Mouse (Mus musculus): ENCODE measurements at regions not wholly inside any gene's neighbourhood (a gene's known extent, or its start where the extent isn't known, plus 50 kb on each side); places are given as distances from the start of the nearest gene placed in this dataset.

DNA sequence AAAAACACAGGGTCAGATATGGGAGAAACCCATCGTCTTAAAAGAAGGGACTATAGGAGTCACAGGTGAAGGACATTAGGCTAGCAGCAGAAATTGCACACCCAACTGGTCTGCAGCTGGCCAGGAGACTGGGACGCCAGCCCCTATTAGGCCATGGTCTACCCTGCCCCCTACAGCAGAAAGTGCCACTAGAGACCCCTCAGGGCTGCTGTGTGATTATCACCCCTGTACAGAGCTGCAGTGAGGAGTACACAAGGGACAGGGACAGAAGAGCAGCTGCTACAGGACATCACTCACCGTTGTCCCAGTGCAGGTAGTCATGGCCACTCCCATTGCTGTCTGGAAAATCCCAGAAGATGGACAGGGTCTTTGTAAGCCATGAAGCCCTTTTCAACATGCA lies 157.9 kb upstream of the Agap1 start:
- no peak for DNase-seq

DNA sequence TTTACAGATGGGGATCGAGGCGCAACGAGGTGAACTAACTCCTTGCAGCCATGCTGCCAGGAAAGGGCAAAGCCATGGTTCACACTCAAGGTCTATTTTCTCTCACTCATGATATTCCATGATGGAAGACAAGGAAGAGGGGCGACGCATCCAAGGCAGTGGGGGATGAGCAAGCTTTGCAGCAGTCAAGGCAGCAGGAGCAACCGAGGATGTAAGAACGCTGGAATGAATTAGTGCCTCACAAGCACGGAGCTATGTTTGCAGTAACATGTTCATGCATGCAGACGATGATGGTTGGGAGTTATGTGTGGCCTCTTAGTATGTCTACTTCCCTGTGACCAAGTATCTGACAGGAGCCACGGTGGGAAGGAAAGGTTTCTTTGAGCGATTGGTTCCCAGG lies 156.8 kb upstream of the Agap1 start:
- DNase-seq: no peak

DNA sequence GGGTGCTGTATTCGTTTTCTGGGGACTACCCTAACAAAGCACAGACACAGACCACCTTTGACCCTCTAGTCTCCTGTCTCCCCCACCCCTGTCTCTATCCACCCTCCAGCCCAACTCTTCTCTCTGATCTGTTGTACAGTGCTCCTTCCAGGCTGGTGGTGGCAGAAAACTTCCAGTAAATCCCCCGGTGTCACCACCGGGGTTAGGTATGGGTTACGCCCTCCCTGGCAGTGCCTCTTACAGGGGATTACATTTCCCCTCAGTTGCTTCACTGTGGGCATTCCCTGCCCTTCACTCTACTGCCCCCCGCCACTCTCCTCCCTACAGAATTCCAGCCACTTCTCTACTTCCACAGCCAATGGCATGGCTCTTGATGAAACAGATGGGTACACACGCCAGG lies 153.5 kb upstream of the Agap1 start:
- no peak for DNase-seq

DNA sequence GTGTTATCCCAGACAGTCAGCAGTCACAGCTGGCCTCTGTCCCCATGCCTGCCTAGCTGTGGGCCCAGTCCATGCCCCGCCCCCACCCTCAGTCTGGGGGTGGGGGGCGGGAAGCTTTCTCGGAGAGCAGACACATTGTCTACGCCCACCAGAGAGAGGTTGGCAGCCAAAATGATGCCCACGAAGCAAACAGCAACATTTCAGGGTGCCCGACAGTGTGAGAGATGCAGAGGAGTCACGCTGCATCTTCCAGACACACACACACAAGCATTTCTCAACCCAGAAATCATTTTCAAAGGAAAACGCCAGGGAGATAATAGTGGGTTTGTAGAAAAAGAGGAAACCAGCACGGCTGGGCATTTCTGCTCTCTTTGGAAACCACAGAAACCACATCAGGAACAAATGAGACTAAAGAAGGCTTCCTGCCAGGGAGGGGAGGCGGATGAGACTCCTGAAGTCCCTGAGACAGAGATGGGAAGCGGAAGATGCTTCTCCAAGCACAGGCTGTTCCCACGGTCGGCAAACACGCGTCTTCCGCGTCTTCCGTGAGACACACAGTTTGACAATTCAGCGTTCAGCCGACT lies 152.1 kb upstream of the Agap1 start:
- DNase-seq: peak; percentile 43 to 61

- DNase-seq: no peak
These were observed 149.4 kb upstream of the Agap1 start for GRCm38 (mm10) chr1:89305171-89305570.

- DNase-seq: peak; percentile 87 to 88
These were observed 145.8 kb upstream of the Agap1 start for GRCm38 (mm10) chr1:89308788-89309187.

DNA sequence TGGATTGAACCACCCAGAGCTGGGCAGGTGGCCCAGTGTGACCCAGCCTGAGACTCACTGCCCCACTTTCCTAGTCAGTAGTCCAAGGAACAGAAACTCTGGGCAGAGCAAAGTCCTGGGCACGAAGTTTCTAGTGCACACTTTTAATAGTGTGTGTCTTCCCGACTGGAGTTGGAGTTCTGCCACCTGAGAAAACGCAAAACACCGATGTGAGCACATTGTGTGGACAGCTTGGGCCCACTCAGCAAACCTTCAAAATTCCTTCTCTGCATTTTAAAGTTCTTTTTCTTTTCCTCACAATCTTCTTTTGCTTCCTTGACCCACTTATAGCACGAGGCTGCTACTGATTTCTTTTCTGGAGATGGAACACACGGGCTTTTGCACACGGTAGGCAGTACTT lies 141.5 kb upstream of the Agap1 start:
- DNase-seq: no peak

DNA sequence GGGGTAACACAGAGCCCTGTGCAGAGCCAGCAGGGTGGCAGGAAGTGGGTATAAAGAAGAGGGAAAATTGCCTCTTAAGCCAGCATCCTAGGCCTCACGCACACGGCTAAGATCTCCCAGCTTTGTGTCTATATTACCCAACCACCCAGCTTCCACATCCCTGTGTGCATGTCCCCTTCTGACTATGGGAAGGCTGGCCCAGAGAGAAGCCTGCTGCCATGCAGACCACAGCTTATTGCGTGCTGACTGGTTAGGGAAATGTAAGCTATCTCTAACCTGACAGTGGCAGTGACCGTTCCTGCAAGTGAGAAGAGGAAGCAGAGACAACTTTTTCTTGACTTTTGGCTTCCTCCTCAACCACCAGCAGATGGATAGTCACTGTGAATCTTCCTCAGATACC lies 136.7 kb upstream of the Agap1 start:
- no peak for DNase-seq

DNA sequence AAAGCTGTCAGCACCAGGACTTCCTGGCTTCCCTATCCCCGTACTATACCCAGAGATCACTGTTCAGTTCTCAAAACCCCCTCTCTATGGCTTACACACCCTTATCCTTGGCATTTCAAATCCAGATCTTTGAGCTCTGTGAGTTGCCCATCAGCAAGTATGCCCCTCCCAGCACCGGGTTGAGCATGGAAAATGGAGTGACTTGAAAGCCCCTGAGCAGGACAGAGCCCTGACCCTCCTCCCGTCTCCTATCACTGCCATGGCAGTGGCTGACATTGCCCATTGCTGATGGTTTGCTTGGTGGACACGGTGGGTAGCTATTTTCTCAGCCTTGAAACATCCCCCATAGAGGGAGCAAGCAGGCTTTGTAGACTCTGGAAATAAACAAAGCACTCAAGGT lies 135.9 kb upstream of the Agap1 start:
- DNase-seq: no peak

GRCm38 (mm10) chr1:89322621-89323020 lies 132.0 kb upstream of the Agap1 start:
- no peak for DNase-seq

- peak; percentile 71 to 74 for DNase-seq
These were observed 131.5 kb upstream of the Agap1 start for GRCm38 (mm10) chr1:89323091-89323490.

DNA sequence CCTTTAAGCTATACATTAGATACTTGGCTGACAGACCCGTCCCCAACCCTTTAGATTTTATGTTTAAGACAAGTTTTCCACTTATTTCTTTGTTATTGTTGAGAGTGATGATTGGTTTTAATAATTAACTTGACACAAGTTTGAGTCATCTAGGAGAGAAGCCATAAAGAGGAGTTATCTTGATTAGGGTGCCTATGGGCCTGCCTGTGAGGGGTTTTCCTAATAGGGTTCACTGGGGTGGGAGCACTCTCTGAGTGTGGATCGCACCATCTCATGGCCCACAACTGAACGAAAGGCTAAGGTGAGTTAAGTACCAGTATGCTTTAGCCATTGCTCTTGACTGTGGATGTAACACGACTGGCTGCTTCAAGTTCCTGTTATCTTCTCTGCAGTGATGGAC lies 123.3 kb upstream of the Agap1 start:
- no peak for DNase-seq

GRCm38 (mm10) chr1:89332676-89333075 lies 121.9 kb upstream of the Agap1 start:
- no peak for DNase-seq

DNA sequence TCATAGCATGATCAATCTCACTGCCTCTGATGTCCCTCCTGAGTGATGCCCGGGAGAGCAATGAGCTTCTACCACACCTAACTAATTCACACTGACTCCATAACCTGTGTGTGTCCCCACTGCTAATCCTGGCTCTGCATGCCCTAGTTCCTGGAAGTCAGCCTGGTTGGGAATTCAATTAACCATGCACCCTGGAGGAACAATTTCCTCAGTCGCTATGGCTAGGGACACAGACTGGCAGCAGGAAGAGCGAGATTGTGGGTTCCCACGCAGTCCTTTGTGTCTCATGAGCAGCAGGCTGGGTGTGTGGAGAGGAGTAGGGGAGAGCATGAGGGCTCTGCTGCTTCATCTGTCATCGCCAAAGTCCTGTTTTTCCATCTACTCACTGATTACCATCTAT lies 116.7 kb upstream of the Agap1 start:
- no peak for DNase-seq

DNA sequence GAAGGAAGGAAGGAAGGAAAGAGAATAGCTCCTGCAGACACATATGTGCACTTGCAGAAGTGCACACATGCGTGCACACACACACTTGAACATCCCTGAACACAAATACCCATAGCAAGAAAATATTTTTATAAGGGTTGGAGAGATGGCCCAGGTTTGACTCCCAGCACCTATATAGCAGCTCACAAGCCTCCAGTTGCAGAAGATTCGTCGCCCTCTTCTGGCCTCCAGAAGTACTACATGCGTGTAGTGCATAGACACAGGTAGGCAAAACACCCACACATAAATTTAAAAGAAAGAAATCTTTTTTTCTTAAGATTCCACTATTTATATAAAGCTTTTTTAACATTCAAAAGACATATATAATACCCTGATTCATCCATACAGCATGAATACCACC lies 111.8 kb upstream of the Agap1 start:
- DNase-seq: peak; percentile 34 to 38

DNA sequence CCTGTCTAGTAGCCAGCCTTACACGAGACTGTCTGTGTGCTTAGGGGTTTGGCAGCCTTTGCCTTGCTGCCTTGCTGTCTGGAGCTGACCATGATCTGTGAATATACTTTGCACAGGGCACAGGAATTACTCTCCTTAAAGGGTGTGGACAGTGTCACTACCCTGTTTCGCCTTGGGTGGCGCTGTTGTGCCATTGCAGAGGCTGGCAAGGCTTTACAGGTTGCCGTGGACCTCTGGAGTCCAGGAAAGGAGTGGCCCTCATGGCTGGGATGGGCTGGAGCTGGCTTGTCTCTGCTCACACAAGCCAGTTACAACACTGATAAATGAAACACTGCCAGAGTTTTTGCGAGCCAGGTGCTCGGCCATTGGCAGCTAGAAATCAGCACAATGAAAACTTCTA lies 110.1 kb upstream of the Agap1 start:
- peak; percentile 65 to 75 for DNase-seq

GRCm38 (mm10) chr1:89347341-89347740 lies 107.3 kb upstream of the Agap1 start:
- DNase-seq: no peak

DNA sequence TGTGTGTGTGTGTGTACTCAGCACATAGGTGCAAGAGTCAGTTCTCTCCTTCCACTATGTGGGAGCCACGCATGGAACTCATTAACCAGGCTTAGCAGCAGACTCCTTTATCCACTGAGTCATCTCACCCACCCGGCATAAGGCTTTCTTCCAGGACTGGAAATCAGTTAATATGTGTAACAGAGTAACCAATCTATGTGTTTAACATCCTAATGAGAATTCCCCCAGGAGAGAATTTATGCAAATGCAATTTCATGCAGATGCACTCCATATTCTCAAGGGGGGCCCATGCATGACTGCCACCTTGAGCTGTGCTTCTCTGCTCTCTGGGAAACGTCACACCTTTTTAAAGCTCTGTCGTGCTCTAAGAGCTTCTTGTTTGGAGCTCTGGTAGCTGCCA lies 101.7 kb upstream of the Agap1 start:
- no peak for DNase-seq

DNA sequence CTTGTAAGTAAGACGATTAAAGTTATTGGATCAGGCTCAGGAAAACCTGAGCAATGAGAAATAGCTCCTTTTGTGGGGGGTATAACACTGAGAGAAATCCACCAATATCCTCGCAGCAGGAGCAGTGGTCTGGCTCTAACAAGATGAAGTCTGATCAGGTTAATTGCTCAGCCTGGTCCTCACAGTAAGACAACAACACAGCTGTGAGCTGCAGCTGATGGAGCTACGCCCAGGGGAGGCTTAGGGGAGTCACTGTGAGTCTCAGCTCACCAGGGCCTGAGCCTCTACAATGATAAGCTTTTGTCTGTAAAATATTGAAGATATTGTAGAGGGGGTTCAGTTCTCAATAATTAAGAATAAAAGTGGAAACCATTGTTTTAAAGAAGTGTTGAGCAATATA lies 95.3 kb upstream of the Agap1 start:
- DNase-seq: no peak

- DNase-seq: peak; percentile 67 to 68
These were observed 89.9 kb upstream of the Agap1 start for GRCm38 (mm10) chr1:89364547-89365305.

DNA sequence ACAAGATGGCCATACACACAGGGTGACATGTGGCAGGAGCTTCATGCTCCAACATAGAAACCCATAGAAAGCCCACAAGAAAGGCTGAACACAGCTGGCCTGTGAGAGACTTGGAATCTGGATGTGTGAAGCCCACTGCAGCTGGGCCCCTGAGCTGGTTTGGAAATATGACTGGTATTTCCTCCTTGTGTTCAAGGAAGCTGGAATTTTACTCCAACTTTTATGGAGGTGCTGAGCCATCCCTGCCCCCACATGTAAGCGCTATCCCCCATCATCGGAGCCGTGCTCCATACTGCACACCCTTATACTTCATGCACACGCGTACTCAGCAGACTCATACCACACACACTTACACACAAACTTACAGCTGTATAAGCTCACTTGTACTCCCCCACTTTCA lies 87.7 kb upstream of the Agap1 start:
- DNase-seq: no peak

DNA sequence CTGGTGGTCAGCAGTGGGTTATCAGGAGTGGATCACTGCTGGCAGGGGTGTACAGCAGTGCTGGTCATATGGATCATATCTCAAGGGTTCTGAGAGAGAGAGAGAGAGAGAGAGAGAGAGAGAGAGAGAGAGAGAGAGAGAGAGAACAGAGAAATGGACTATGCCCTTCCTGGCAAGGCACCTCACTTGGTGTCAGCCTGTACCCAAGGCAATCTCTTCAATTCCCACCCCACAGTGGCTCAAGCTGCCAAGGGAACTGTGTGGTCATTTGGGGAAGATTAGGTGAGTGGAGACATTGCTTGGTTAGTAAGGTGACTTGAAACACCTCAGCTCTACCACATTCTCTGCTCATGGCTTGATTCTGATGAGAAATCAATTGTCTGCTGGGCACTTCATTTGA lies 80.8 kb upstream of the Agap1 start:
- DNase-seq: no peak

- DNase-seq: no peak
These were observed 80.3 kb upstream of the Agap1 start for GRCm38 (mm10) chr1:89374271-89374670.

- DNase-seq: peak; percentile 45 to 49
These were observed 72.6 kb upstream of the Agap1 start for GRCm38 (mm10) chr1:89382021-89382420.

DNA sequence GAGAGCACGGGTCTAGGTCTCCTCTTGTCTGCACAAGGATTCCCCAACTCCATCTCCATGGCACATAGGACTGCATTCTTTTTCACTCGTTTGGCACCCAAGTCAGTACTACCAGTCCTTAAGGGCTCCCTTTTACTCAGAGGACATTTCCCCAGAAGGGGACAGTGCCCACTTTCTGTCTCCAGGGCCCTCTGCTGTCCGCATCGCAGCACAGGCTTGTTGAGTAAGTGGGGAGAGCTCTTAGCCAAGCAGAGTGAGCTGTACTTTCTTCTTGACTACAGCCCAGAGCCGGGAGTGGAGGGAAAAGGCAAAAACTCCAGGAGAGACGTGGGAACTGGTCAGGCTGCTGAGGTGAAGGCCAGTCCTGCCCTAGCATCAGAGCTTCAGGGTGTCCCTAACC lies 69.5 kb upstream of the Agap1 start:
- DNase-seq: peak in 1 of 2 experiments; percentile 25

Measured in cerebellum, postnatal 10 days (tissue).